Comparison of ENCODE assay signal across 16 mouse cellular contexts in the genomic region with DNA sequence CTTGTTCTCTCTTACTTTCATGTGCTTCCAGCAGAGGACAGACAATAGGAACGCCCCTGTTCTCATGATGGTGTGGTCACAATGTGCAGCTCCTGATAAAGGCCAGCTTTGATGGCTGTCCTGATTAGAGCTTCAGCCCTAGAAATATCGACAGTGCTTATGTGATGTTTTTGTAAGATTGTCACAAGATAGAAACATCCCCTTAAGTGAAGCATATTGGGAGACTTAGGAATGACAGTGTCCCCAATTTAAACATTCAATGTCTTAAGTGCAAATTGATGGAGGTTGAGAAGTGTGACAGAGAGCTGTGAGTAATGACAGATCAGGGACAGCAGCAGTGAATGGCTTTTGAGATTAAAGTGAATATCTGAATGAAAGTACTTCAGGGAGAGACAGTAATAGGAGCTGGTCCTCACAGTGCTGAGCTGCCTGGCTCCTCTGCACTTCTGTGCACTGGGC.
DNase-seq lines count a peak whose midpoint lies in the region; ATAC-seq lines count a peak whose summit lies in the region.
"Had no signal": no experiment of that assay in that cellular context is flagged by ENCODE, and none has a peak within 500 bp of the region (broad histone marks: within the 10 kb centered on the region; RNA-seq: fewer than 3 reads in every experiment).

No protein-coding gene starts in this region.

- H3K27me3 ChIP-seq in heart, embryonic 11.5 days (ENCODE audit: control insufficient read depth, insufficient read depth, low read length): no peaks in the 10 kb centered on the region
- H3K27me3 ChIP-seq in midbrain, embryonic 15.5 days (replicated peaks): no peaks in the 10 kb centered on the region
- no peaks in the 10 kb centered on the region for H3K27me3 ChIP-seq in midbrain, embryonic 10.5 days (ENCODE audit: low read depth, poor library complexity, severe bottlenecking)
- H3K27me3 ChIP-seq in liver, embryonic 11.5 days (replicated peaks; ENCODE audit: control insufficient read depth, insufficient read depth, low read length): no peaks in the 10 kb centered on the region
- H3K27me3 ChIP-seq in forebrain, embryonic 10.5 days (ENCODE audit: poor library complexity, severe bottlenecking): no peaks in the 10 kb centered on the region
- H3K27me3 ChIP-seq: forebrain, embryonic 15.5 days; limb, embryonic 12.5 days had no signal

- 28% methylated on average over 2 of the region's 2 CpGs for WGBS in heart, embryonic 11.5 days (ENCODE audit: insufficient replicate concordance)
- 60% methylated on average over 2 of the region's 2 CpGs for WGBS in midbrain, embryonic 15.5 days
- WGBS in midbrain, embryonic 10.5 days: 80% methylated on average over 2 of the region's 2 CpGs
- WGBS in liver, embryonic 11.5 days: 38% methylated on average over 2 of the region's 2 CpGs
- 69% methylated on average over 2 of the region's 2 CpGs for WGBS in forebrain, embryonic 10.5 days

- H3K9ac ChIP-seq in heart, embryonic 11.5 days (ENCODE audit: low read depth, low read length): 0 out of 2 replicates have a peak overlapping the region, but pooled peaks have one; percentile 43
- H3K9ac ChIP-seq in midbrain, embryonic 15.5 days: no peak overlapping the region
- no peak overlapping the region for H3K9ac ChIP-seq in liver, embryonic 11.5 days (ENCODE audit: low read depth, low read length)
- H3K9ac ChIP-seq: forebrain, embryonic 15.5 days; hindbrain, embryonic 14.5 days; limb, embryonic 12.5 days had no signal

- no peaks in the 10 kb centered on the region for H3K9me3 ChIP-seq in heart, embryonic 11.5 days (replicated peaks; ENCODE audit: control insufficient read depth, low read length)
- no peaks in the 10 kb centered on the region for H3K9me3 ChIP-seq in midbrain, embryonic 15.5 days
- no peaks in the 10 kb centered on the region for H3K9me3 ChIP-seq in midbrain, embryonic 10.5 days (replicated peaks)
- no peaks in the 10 kb centered on the region for H3K9me3 ChIP-seq in liver, embryonic 11.5 days (ENCODE audit: control insufficient read depth, low read length)
- H3K9me3 ChIP-seq in forebrain, embryonic 10.5 days: no peaks in the 10 kb centered on the region
- H3K9me3 ChIP-seq: forebrain, embryonic 15.5 days; limb, embryonic 12.5 days had no signal

- peaks cover 9% of the 10 kb centered on the region for H3K4me1 ChIP-seq in heart, embryonic 11.5 days (ENCODE audit: control insufficient read depth, insufficient read depth, low read length)
- no peaks in the 10 kb centered on the region for H3K4me1 ChIP-seq in midbrain, embryonic 15.5 days
- no peaks in the 10 kb centered on the region for H3K4me1 ChIP-seq in midbrain, embryonic 10.5 days
- peaks cover 13% of the 10 kb centered on the region for H3K4me1 ChIP-seq in liver, embryonic 11.5 days (replicated peaks; ENCODE audit: control insufficient read depth, insufficient read depth, low read length)
- H3K4me1 ChIP-seq in forebrain, embryonic 10.5 days: 0 out of 2 replicates have a peak, but pooled peaks cover 3% of the 10 kb centered on the region
- H3K4me1 ChIP-seq: forebrain, embryonic 15.5 days had no signal

- peak overlapping the region; percentile 14; the same call in 1 of the 2 replicates for H3K4me2 ChIP-seq in heart, embryonic 11.5 days
- H3K4me2 ChIP-seq in midbrain, embryonic 15.5 days: no peak overlapping the region
- peak overlapping the region; percentile 26; the same call in 1 of the 2 replicates for H3K4me2 ChIP-seq in liver, embryonic 11.5 days
- H3K4me2 ChIP-seq: forebrain, embryonic 15.5 days; hindbrain, embryonic 14.5 days; limb, embryonic 12.5 days had no signal

- peak overlapping the region; percentile 71 for H3K27ac ChIP-seq in heart, embryonic 11.5 days (ENCODE audit: low read depth, low read length)
- no peak overlapping the region for H3K27ac ChIP-seq in midbrain, embryonic 15.5 days
- no peak overlapping the region for H3K27ac ChIP-seq in midbrain, embryonic 10.5 days (replicated peaks)
- H3K27ac ChIP-seq in liver, embryonic 11.5 days (ENCODE audit: low read depth, low read length): peak overlapping the region; percentile 39
- no peak overlapping the region for H3K27ac ChIP-seq in forebrain, embryonic 10.5 days
- H3K27ac ChIP-seq: forebrain, embryonic 15.5 days; hindbrain, embryonic 14.5 days; limb, embryonic 12.5 days had no signal

- no peaks in the 10 kb centered on the region for H3K36me3 ChIP-seq in heart, embryonic 11.5 days (ENCODE audit: control insufficient read depth, insufficient read depth, low read length)
- H3K36me3 ChIP-seq in midbrain, embryonic 15.5 days (replicated peaks): no peaks in the 10 kb centered on the region
- H3K36me3 ChIP-seq in midbrain, embryonic 10.5 days: no peaks in the 10 kb centered on the region
- H3K36me3 ChIP-seq in liver, embryonic 11.5 days (ENCODE audit: control insufficient read depth, insufficient read depth, low read length): no peaks in the 10 kb centered on the region
- no peaks in the 10 kb centered on the region for H3K36me3 ChIP-seq in forebrain, embryonic 10.5 days (replicated peaks)
- H3K36me3 ChIP-seq: forebrain, embryonic 15.5 days; limb, embryonic 12.5 days had no signal

- DNase-seq in heart, adult 18-20 months: no peak
- no peak for DNase-seq in midbrain, embryonic 10.5 days (ENCODE audit: low spot score)
- no peak for DNase-seq in liver, embryonic 11.5 days (ENCODE audit: low spot score)
- no peak for DNase-seq in forebrain, embryonic 10.5 days (ENCODE audit: extremely low spot score, low spot score)
- no peak for DNase-seq in layer of hippocampus, postnatal 14 days (ENCODE audit: low spot score in 2 of 2)
- DNase-seq: adrenal gland, postnatal 36 days; cerebellum, adult 18-20 months; kidney, postnatal 36 days; spleen, adult 18-20 months had no signal

- peak; percentile 82 for ATAC-seq in heart, embryonic 11.5 days (replicated peaks; ENCODE audit: insufficient number of reproducible peaks, low FRiP score, low TSS enrichment)
- peak; percentile 75; the same call in 1 of the 2 replicates for ATAC-seq in midbrain, embryonic 15.5 days (replicated peaks)
- peak; percentile 92 for ATAC-seq in liver, embryonic 11.5 days (replicated peaks; ENCODE audit: low FRiP score)
- ATAC-seq in cerebellum, adult (ENCODE audit: insufficient number of reproducible peaks, low FRiP score, low TSS enrichment): no peak
- ATAC-seq: forebrain, embryonic 15.5 days; intestine, postnatal 0 days had no signal

- no peak overlapping the region for H3K4me3 ChIP-seq in heart, embryonic 11.5 days (ENCODE audit: low read depth, low read length)
- H3K4me3 ChIP-seq in midbrain, embryonic 15.5 days: no peak overlapping the region
- H3K4me3 ChIP-seq in midbrain, embryonic 10.5 days: no peak overlapping the region
- H3K4me3 ChIP-seq in liver, embryonic 11.5 days (ENCODE audit: low read depth, low read length): no peak overlapping the region
- H3K4me3 ChIP-seq in forebrain, embryonic 10.5 days: no peak overlapping the region
- H3K4me3 ChIP-seq: forebrain, embryonic 15.5 days; limb, embryonic 12.5 days had no signal

Comparison
In these comparisons a context has a peak if more than half of its experiments do, and no peak if none do; other contexts are left out.
1. H3K27ac ChIP-seq: peak in heart, embryonic 11.5 days (single experiment) and liver, embryonic 11.5 days (single experiment); none in midbrain, embryonic 15.5 days (single experiment), midbrain, embryonic 10.5 days (single experiment) and forebrain, embryonic 10.5 days (single experiment).